Mouse (Mus musculus) neural tube, embryonic 15.5 days (tissue): ENCODE data around the gene Wscd2. TPM values are rescaled to one million over a fixed set of nuclear protein-coding genes. Genes with fewer than 3 reads are reported as not detected.
A peak's percentile ranks its signal among the peaks of the same experiment; 100 is the strongest.

Experiments
- ATAC-seq: fragments of 200-750 bp; cut with Nextera tagmentation; 2 replicates; pipeline ENCODE4 v1.8.0; 2017; ENCODE audit warnings: mild to moderate bottlenecking, moderate TSS enrichment, moderate library complexity; ENCODE audit not compliant: low FRiP score
- H3K27ac ChIP-seq: fragments of 300-500 bp; sonication (generic); replicated peaks from 2 replicates; pipeline ENCODE4 v1.5.1; 2015; ENCODE audit warnings: mild to moderate bottlenecking, inconsistent platforms
- H3K27me3 ChIP-seq: fragments of 300-500 bp; sonication (generic); replicated peaks from 2 replicates; pipeline ENCODE4 v1.6.1; 2015; ENCODE audit warnings: inconsistent platforms
- H3K36me3 ChIP-seq: fragments of 300-500 bp; sonication (generic); 2 replicates; pipeline ENCODE4 v1.6.1; 2015; ENCODE audit warnings: inconsistent platforms
- H3K4me1 ChIP-seq: fragments of 300-500 bp; sonication (generic); 2 replicates; pipeline ENCODE4 v1.6.1; 2015; ENCODE audit warnings: inconsistent platforms
- H3K4me2 ChIP-seq: fragments of 300-500 bp; sonication (generic); 2 replicates; pipeline ENCODE4 v1.6.1; 2015; ENCODE audit warnings: inconsistent platforms, mild to moderate bottlenecking, moderate library complexity
- H3K4me3 ChIP-seq: fragments of 300-500 bp; sonication (generic); replicated peaks from 2 replicates; pipeline ENCODE4 v1.5.1; 2015; ENCODE audit warnings: mild to moderate bottlenecking, inconsistent platforms
- H3K9ac ChIP-seq: fragments of 300-500 bp; sonication (generic); replicated peaks from 2 replicates; pipeline ENCODE4 v1.6.1; 2015; ENCODE audit warnings: mild to moderate bottlenecking, inconsistent platforms
- H3K9me3 ChIP-seq: fragments of 300-500 bp; sonication (generic); replicated peaks from 2 replicates; pipeline ENCODE4 v1.6.1; 2016; ENCODE audit warnings: inconsistent platforms
- WGBS: fragments of 180-500 bp; shearing (Covaris S2); methylation state at CpG from one replicate; pipeline ENCODE4 v1.1.7; 2015; ENCODE audit warnings: mixed read lengths; 5-methylcytosine and 5-hydroxymethylcytosine counted together
- polyA plus RNA-seq: library from polyadenylated mRNA; unstranded; fragments of >200 nt; fragmentation: Nextera tagmentation; extraction: Ambion mirVana; gene quantifications from 2 replicates; pipeline ENCODE4 v1.2.1, GENCODE M21; 2015

Gene Wscd2
- polyA plus RNA-seq, 1 experiment from 2014 or later = 22.6 TPM

- ATAC-seq = no peak
- 8% methylated on average over 10 of the region's 10 CpGs for WGBS
Observed at GRCm38 (mm10) chr5:113503276-113503675, 13.1 kb downstream of the Wscd2 start.

GRCm38 (mm10) chr5:113504654-113505053, 14.5 kb downstream of the Wscd2 start:
- Histone ChIP-seq H3K27ac (peak overlapping the region; percentile 51; the same call in 1 of the 2 replicates), H3K9me3 (no peaks in the 10 kb centered on the region), H3K27me3 (no peaks in the 10 kb centered on the region), H3K4me1 (peaks cover 30% of the 10 kb centered on the region), H3K4me2 (no peak overlapping the region), H3K36me3 (no peaks in the 10 kb centered on the region), H3K9ac (no peak overlapping the region), H3K4me3 (no peak overlapping the region)
- WGBS = 17% methylated on average over 4 of the region's 4 CpGs
- no peak for ATAC-seq

More at GRCm38 (mm10) chr5:113503276-113503675, 13.1 kb downstream of the Wscd2 start:
- no peak overlapping the region for H3K9ac ChIP-seq
- H3K4me3 ChIP-seq = no peak overlapping the region
- H3K36me3 ChIP-seq = no peaks in the 10 kb centered on the region
- H3K4me2 ChIP-seq = peak overlapping the region; percentile 9; the same call in 1 of the 2 replicates
- H3K27ac ChIP-seq = peak overlapping the region; percentile 58; the same call in 1 of the 2 replicates
- H3K27me3 ChIP-seq = no peaks in the 10 kb centered on the region
- H3K9me3 ChIP-seq = no peaks in the 10 kb centered on the region
- H3K4me1 ChIP-seq = peaks cover 30% of the 10 kb centered on the region

- Histone ChIP-seq H3K27me3 (no peaks in the 10 kb centered on the region), H3K27ac (no peak overlapping the region), H3K9me3 (no peaks in the 10 kb centered on the region), H3K36me3 (no peaks in the 10 kb centered on the region), H3K4me1 (peaks cover 40% of the 10 kb centered on the region), H3K4me3 (no peak overlapping the region), H3K9ac (no peak overlapping the region), H3K4me2 (no peak overlapping the region)
- 66% methylated on average over 6 of the region's 6 CpGs for WGBS
- ATAC-seq = no peak
Observed at GRCm38 (mm10) chr5:113506065-113506464, 15.9 kb downstream of the Wscd2 start.

- ATAC-seq = no peak
- H3K36me3 ChIP-seq = no peaks in the 10 kb centered on the region
- no peaks in the 10 kb centered on the region for H3K27me3 ChIP-seq
- H3K9me3 ChIP-seq = no peaks in the 10 kb centered on the region
- no peak overlapping the region for H3K4me2 ChIP-seq
- H3K4me1 ChIP-seq = peaks cover 40% of the 10 kb centered on the region
- WGBS = 83% methylated on average over 5 of the region's 5 CpGs
- H3K27ac ChIP-seq = no peak overlapping the region
- no peak overlapping the region for H3K4me3 ChIP-seq
- no peak overlapping the region for H3K9ac ChIP-seq
Observed at GRCm38 (mm10) chr5:113506779-113507178, 16.6 kb downstream of the Wscd2 start.

- WGBS = 75% methylated on average over 4 of the region's 4 CpGs
- Histone ChIP-seq H3K27ac (no peak overlapping the region), H3K9me3 (no peaks in the 10 kb centered on the region), H3K4me2 (no peak overlapping the region), H3K4me3 (no peak overlapping the region), H3K36me3 (no peaks in the 10 kb centered on the region), H3K9ac (no peak overlapping the region), H3K4me1 (peaks cover 25% of the 10 kb centered on the region), H3K27me3 (no peaks in the 10 kb centered on the region)
- no peak for ATAC-seq
Observed at GRCm38 (mm10) chr5:113509167-113509566, 19.0 kb downstream of the Wscd2 start.

- Histone ChIP-seq H3K9ac (no peak overlapping the region), H3K36me3 (no peaks in the 10 kb centered on the region), H3K27ac (no peak overlapping the region), H3K4me2 (no peak overlapping the region), H3K27me3 (no peaks in the 10 kb centered on the region), H3K9me3 (no peaks in the 10 kb centered on the region), H3K4me1 (peaks cover 33% of the 10 kb centered on the region), H3K4me3 (no peak overlapping the region)
- 81% methylated on average over 8 of the region's 8 CpGs for WGBS
- no peak for ATAC-seq
Observed at GRCm38 (mm10) chr5:113513640-113514039, 23.5 kb downstream of the Wscd2 start.

GRCm38 (mm10) chr5:113514062-113514461, 23.9 kb downstream of the Wscd2 start:
- peaks cover 33% of the 10 kb centered on the region for H3K4me1 ChIP-seq
- no peak overlapping the region for H3K4me2 ChIP-seq
- no peak overlapping the region for H3K27ac ChIP-seq
- H3K9me3 ChIP-seq = no peaks in the 10 kb centered on the region
- no peak overlapping the region for H3K9ac ChIP-seq
- H3K36me3 ChIP-seq = no peaks in the 10 kb centered on the region
- H3K27me3 ChIP-seq = no peaks in the 10 kb centered on the region
- no peak overlapping the region for H3K4me3 ChIP-seq
- ATAC-seq = no peak
- WGBS = 83% methylated on average over 6 of the region's 6 CpGs

GRCm38 (mm10) chr5:113516119-113516872, 26.2 kb downstream of the Wscd2 start:
- Histone ChIP-seq H3K4me1 (peaks cover 22% of the 10 kb centered on the region), H3K36me3 (no peaks in the 10 kb centered on the region), H3K9me3 (no peaks in the 10 kb centered on the region), H3K4me2 (peak overlapping the region; percentile 30), H3K9ac (0 out of 2 replicates have a peak overlapping the region, but pooled peaks have one; percentile 15), H3K4me3 (no peak overlapping the region), H3K27ac (peak overlapping the region; percentile 43; the same call in 1 of the 2 replicates), H3K27me3 (no peaks in the 10 kb centered on the region)
- ATAC-seq = no peak
- WGBS = 41% methylated on average over 14 of the region's 14 CpGs

- H3K4me3 ChIP-seq = no peak overlapping the region
- H3K27me3 ChIP-seq = no peaks in the 10 kb centered on the region
- 12% methylated on average over 14 of the region's 14 CpGs for WGBS
- peaks cover 22% of the 10 kb centered on the region for H3K4me1 ChIP-seq
- H3K9ac ChIP-seq = 0 out of 2 replicates have a peak overlapping the region, but pooled peaks have one; percentile 15
- no peaks in the 10 kb centered on the region for H3K9me3 ChIP-seq
- H3K27ac ChIP-seq = peak overlapping the region; percentile 43
- H3K4me2 ChIP-seq = peak overlapping the region; percentile 30
- H3K36me3 ChIP-seq = no peaks in the 10 kb centered on the region
- ATAC-seq = peak; percentile 42; the same call in 1 of the 2 replicates
Observed at GRCm38 (mm10) chr5:113516873-113517336, 26.8 kb downstream of the Wscd2 start.

GRCm38 (mm10) chr5:113517387-113517786, 27.3 kb downstream of the Wscd2 start:
- no peaks in the 10 kb centered on the region for H3K27me3 ChIP-seq
- H3K4me3 ChIP-seq = no peak overlapping the region
- H3K4me1 ChIP-seq = peaks cover 22% of the 10 kb centered on the region
- H3K9ac ChIP-seq = no peak overlapping the region
- H3K27ac ChIP-seq = peak overlapping the region; percentile 18; the same call in 1 of the 2 replicates
- H3K4me2 ChIP-seq = no peak overlapping the region
- WGBS = 71% methylated on average over 4 of the region's 4 CpGs
- H3K9me3 ChIP-seq = no peaks in the 10 kb centered on the region
- no peaks in the 10 kb centered on the region for H3K36me3 ChIP-seq
- no peak for ATAC-seq

- H3K27me3 ChIP-seq = no peaks in the 10 kb centered on the region
- no peaks in the 10 kb centered on the region for H3K36me3 ChIP-seq
- H3K4me2 ChIP-seq = no peak overlapping the region
- no peak overlapping the region for H3K27ac ChIP-seq
- ATAC-seq = no peak
- no peak overlapping the region for H3K9ac ChIP-seq
- 77% methylated on average over 6 of the region's 6 CpGs for WGBS
- H3K9me3 ChIP-seq = no peaks in the 10 kb centered on the region
- H3K4me3 ChIP-seq = no peak overlapping the region
- H3K4me1 ChIP-seq = peaks cover 17% of the 10 kb centered on the region
Observed at GRCm38 (mm10) chr5:113521037-113521436, 30.9 kb downstream of the Wscd2 start.

- Histone ChIP-seq H3K36me3 (no peaks in the 10 kb centered on the region), H3K4me1 (peaks cover 40% of the 10 kb centered on the region), H3K4me3 (no peak overlapping the region), H3K27me3 (no peaks in the 10 kb centered on the region), H3K9me3 (no peaks in the 10 kb centered on the region), H3K9ac (no peak overlapping the region), H3K27ac (no peak overlapping the region), H3K4me2 (no peak overlapping the region)
- WGBS = 68% methylated on average over 1 of the region's 1 CpGs
- ATAC-seq = no peak
Observed at GRCm38 (mm10) chr5:113538826-113539225, 48.7 kb downstream of the Wscd2 start.
